Comparison of ENCODE assay signal across 16 mouse cellular contexts in the genomic region with DNA sequence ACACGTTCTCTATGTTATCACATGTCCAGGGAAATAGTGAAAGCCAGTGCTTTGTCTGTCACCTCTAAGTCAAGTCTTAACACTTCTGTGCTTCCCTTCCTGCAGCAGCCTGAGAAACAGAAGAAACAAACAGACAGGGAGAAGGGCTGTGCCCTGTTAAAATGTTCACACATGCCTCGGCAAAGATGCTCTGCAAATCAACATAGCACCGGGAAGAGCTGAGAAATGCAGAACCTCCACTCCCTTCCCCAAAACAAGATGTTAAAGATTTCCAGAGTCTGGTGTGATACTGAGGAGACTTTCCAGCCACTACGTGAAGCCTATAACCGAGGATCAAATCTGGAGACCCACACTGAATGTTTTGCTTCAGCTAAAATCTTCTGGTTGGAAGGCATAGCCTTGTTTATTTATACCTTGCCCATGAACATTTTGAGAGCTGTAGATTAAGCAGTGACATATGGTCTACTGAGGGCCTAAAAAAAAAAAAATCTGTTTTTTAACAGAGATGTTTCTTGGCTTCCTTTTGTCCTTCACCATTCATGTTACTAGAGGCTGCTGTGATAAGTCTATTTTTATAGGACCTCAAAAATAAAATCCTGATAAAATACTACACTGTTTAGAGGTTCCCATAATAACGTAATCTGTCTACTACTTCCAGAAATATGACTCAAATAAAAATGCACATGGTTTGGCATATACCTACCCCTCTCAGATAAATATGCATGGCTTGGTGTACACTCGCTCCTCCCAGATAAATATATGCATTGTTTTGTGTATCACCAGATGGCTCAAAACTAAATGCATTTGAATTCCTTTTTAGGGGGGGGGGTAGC.
DNase-seq lines count a peak whose midpoint lies in the region; ATAC-seq lines count a peak whose summit lies in the region.
"Had no signal": no experiment of that assay in that cellular context is flagged by ENCODE, and none has a peak within 500 bp of the region (broad histone marks: within the 10 kb centered on the region; RNA-seq: fewer than 3 reads in every experiment).

No protein-coding gene starts in this region.

- DNase-seq in hindbrain, embryonic 11.5 days (ENCODE audit: low spot score), result no peak
- DNase-seq in midbrain, embryonic 14.5 days, result peak; percentile 0
- DNase-seq in embryo, embryonic 11 days, result peak; percentile 5
- DNase-seq in mesoderm, embryonic 11.5 days (ENCODE audit: low read depth, low spot score), result peak; percentile 13
- no peak for DNase-seq in Muller cell, postnatal 12 days (ENCODE audit: inconsistent ontology term)
- no peak for DNase-seq in T-cell, adult 2 months (ENCODE audit: low spot score)
- DNase-seq: cerebellum, adult 11 months; cerebellum, postnatal 36 days; heart, postnatal 4 days; liver; lung, adult 2 months had no signal

- no peaks in the 10 kb centered on the region for H3K36me3 ChIP-seq in hindbrain, embryonic 11.5 days (ENCODE audit: control insufficient read depth, insufficient read depth, low read length)
- H3K36me3 ChIP-seq in hindbrain, embryonic 16.5 days (ENCODE audit: control insufficient read depth, insufficient read depth, low read length), result no peaks in the 10 kb centered on the region
- no peaks in the 10 kb centered on the region for H3K36me3 ChIP-seq in midbrain, embryonic 14.5 days (ENCODE audit: control insufficient read depth, insufficient read depth, low read length)
- H3K36me3 ChIP-seq in midbrain, embryonic 16.5 days (ENCODE audit: control insufficient read depth, insufficient read depth, low read length), result no peaks in the 10 kb centered on the region
- H3K36me3 ChIP-seq: embryonic facial prominence, embryonic 15.5 days had no signal

- no peak overlapping the region for H3K4me3 ChIP-seq in hindbrain, embryonic 11.5 days (ENCODE audit: low read depth, low read length)
- H3K4me3 ChIP-seq in hindbrain, embryonic 16.5 days (ENCODE audit: low read length), result no peak overlapping the region
- H3K4me3 ChIP-seq in midbrain, embryonic 14.5 days (replicated peaks; ENCODE audit: low read depth, low read length), result no peak overlapping the region
- no peak overlapping the region for H3K4me3 ChIP-seq in midbrain, embryonic 16.5 days (ENCODE audit: low read depth, low read length)
- H3K4me3 ChIP-seq: embryonic facial prominence, embryonic 15.5 days; left cerebral cortex, adult 2 months had no signal

- H3K27ac ChIP-seq in hindbrain, embryonic 11.5 days (ENCODE audit: low read depth, low read length), result no peak overlapping the region
- no peak overlapping the region for H3K27ac ChIP-seq in hindbrain, embryonic 16.5 days (ENCODE audit: low read depth, low read length)
- no peak overlapping the region for H3K27ac ChIP-seq in midbrain, embryonic 14.5 days (replicated peaks; ENCODE audit: low read depth, low read length)
- H3K27ac ChIP-seq in midbrain, embryonic 16.5 days (ENCODE audit: low read length), result no peak overlapping the region
- H3K27ac ChIP-seq: embryonic facial prominence, embryonic 15.5 days; left cerebral cortex, adult 2 months had no signal

- no peak overlapping the region for H3K4me2 ChIP-seq in hindbrain, embryonic 11.5 days (replicated peaks; ENCODE audit: low read depth, low read length)
- H3K4me2 ChIP-seq in hindbrain, embryonic 16.5 days (ENCODE audit: low read length), result no peak overlapping the region
- no peak overlapping the region for H3K4me2 ChIP-seq in midbrain, embryonic 14.5 days (ENCODE audit: low read length)
- H3K4me2 ChIP-seq in midbrain, embryonic 16.5 days (ENCODE audit: low read length), result no peak overlapping the region
- H3K4me2 ChIP-seq: embryonic facial prominence, embryonic 15.5 days had no signal

- H3K9ac ChIP-seq in hindbrain, embryonic 11.5 days (ENCODE audit: low read depth, low read length), result no peak overlapping the region
- H3K9ac ChIP-seq in hindbrain, embryonic 16.5 days (ENCODE audit: low read depth, low read length), result no peak overlapping the region
- no peak overlapping the region for H3K9ac ChIP-seq in midbrain, embryonic 14.5 days (replicated peaks; ENCODE audit: low read length)
- H3K9ac ChIP-seq in midbrain, embryonic 16.5 days (ENCODE audit: low read depth, low read length), result no peak overlapping the region
- H3K9ac ChIP-seq: embryonic facial prominence, embryonic 15.5 days had no signal

- 66% methylated on average over 7 of the region's 7 CpGs for WGBS in hindbrain, embryonic 11.5 days
- WGBS in hindbrain, embryonic 16.5 days, result 65% methylated on average over 7 of the region's 7 CpGs
- 79% methylated on average over 7 of the region's 7 CpGs for WGBS in midbrain, embryonic 14.5 days
- WGBS in midbrain, embryonic 16.5 days, result 68% methylated on average over 7 of the region's 7 CpGs

- no peaks in the 10 kb centered on the region for H3K9me3 ChIP-seq in hindbrain, embryonic 11.5 days (ENCODE audit: control insufficient read depth, low read length)
- H3K9me3 ChIP-seq in hindbrain, embryonic 16.5 days (ENCODE audit: control insufficient read depth, low read length), result no peaks in the 10 kb centered on the region
- no peaks in the 10 kb centered on the region for H3K9me3 ChIP-seq in midbrain, embryonic 14.5 days (ENCODE audit: control insufficient read depth, low read length)
- no peaks in the 10 kb centered on the region for H3K9me3 ChIP-seq in midbrain, embryonic 16.5 days (replicated peaks; ENCODE audit: control insufficient read depth, low read length, poor library complexity, severe bottlenecking)
- H3K9me3 ChIP-seq: embryonic facial prominence, embryonic 15.5 days had no signal

- H3K4me1 ChIP-seq in hindbrain, embryonic 11.5 days (replicated peaks; ENCODE audit: control insufficient read depth, insufficient read depth, low read length), result no peaks in the 10 kb centered on the region
- no peaks in the 10 kb centered on the region for H3K4me1 ChIP-seq in hindbrain, embryonic 16.5 days (ENCODE audit: control insufficient read depth, insufficient read depth, low read depth, low read length)
- no peaks in the 10 kb centered on the region for H3K4me1 ChIP-seq in midbrain, embryonic 14.5 days (ENCODE audit: control insufficient read depth, insufficient read depth, low read length)
- no peaks in the 10 kb centered on the region for H3K4me1 ChIP-seq in midbrain, embryonic 16.5 days (ENCODE audit: control insufficient read depth, insufficient read depth, low read length)
- H3K4me1 ChIP-seq: embryonic facial prominence, embryonic 15.5 days had no signal

- peak; percentile 65; the same call in 1 of the 2 replicates for ATAC-seq in hindbrain, embryonic 11.5 days (ENCODE audit: low FRiP score)
- ATAC-seq in hindbrain, embryonic 16.5 days, result no peak
- no peak for ATAC-seq in midbrain, embryonic 14.5 days (ENCODE audit: low FRiP score, low TSS enrichment)
- ATAC-seq in midbrain, embryonic 16.5 days, result no peak
- ATAC-seq: intestine, postnatal 0 days had no signal

- no peaks in the 10 kb centered on the region for H3K27me3 ChIP-seq in hindbrain, embryonic 11.5 days (ENCODE audit: control insufficient read depth, insufficient read depth, low read length)
- H3K27me3 ChIP-seq in hindbrain, embryonic 16.5 days (replicated peaks; ENCODE audit: control insufficient read depth, insufficient read depth, low read length), result no peaks in the 10 kb centered on the region
- no peaks in the 10 kb centered on the region for H3K27me3 ChIP-seq in midbrain, embryonic 14.5 days (ENCODE audit: control insufficient read depth, insufficient read depth, low read length)
- H3K27me3 ChIP-seq in midbrain, embryonic 16.5 days (ENCODE audit: control insufficient read depth, insufficient read depth, low read depth, low read length), result no peaks in the 10 kb centered on the region
- H3K27me3 ChIP-seq: embryonic facial prominence, embryonic 15.5 days had no signal

Comparison
In these comparisons a context has a peak if more than half of its experiments do, and no peak if none do; other contexts are left out.
1. DNase-seq: peak in midbrain, embryonic 14.5 days (single experiment), embryo, embryonic 11 days (single experiment) and mesoderm, embryonic 11.5 days (single experiment); none in hindbrain, embryonic 11.5 days (single experiment), Muller cell, postnatal 12 days (single experiment) and T-cell, adult 2 months (single experiment).